26 mouse cellular contexts compared by ENCODE assay signal in the genomic region with DNA sequence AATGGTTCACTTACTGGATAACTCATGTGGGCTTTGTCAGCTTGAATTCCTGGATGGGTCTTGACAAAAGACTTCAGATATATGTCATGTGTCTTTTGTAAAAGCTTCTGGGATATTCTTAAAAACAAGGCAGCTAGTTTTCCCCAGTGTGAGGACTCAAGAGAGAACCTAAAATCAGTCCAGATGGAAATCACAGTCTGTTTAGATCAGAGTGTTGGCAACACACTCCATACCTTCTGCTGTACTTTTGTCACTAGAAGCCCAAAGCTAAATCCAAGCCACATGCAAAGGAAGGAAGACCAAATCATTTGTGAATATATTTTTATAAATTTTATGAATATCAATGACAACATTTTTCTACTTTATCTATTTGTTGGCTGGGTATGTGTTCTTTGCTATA.
DNase-seq lines count a peak whose midpoint lies in the region; ATAC-seq and TF ChIP-seq lines count a peak whose summit lies in the region.
"Had no signal": no experiment of that assay in that cellular context is flagged by ENCODE, and none has a peak within 500 bp of the region (broad histone marks: within the 10 kb centered on the region; RNA-seq: fewer than 3 reads in every experiment).

No protein-coding gene starts in this region.

- no peak for TF ChIP-seq POLR2A in brain, embryonic 14.5 days (IDR thresholded peaks at IDR 0.05; ENCODE audit: borderline replicate concordance, extremely low read depth, insufficient read depth, insufficient read length, poor library complexity, severe bottlenecking)

- TF ChIP-seq CTCF in brain, embryonic 14.5 days (IDR thresholded peaks at IDR 0.05; ENCODE audit: borderline replicate concordance, extremely low read depth, insufficient read depth, insufficient read length), result no peak

- H3K9me3 ChIP-seq in forebrain, embryonic 16.5 days (ENCODE audit: control insufficient read depth, low read length), result no peaks in the 10 kb centered on the region
- no peaks in the 10 kb centered on the region for H3K9me3 ChIP-seq in forebrain, embryonic 10.5 days
- H3K9me3 ChIP-seq: embryonic facial prominence, embryonic 10.5 days; embryonic facial prominence, embryonic 13.5 days; heart, embryonic 10.5 days; heart, embryonic 13.5 days; hindbrain, embryonic 12.5 days; hindbrain, embryonic 15.5 days had no signal

- no peak overlapping the region for H3K4me2 ChIP-seq in forebrain, embryonic 16.5 days (ENCODE audit: low read length)
- H3K4me2 ChIP-seq: embryonic facial prominence, embryonic 13.5 days; heart, embryonic 13.5 days; hindbrain, embryonic 12.5 days; hindbrain, embryonic 15.5 days had no signal

- H3K9ac ChIP-seq in forebrain, embryonic 16.5 days (replicated peaks; ENCODE audit: low read depth, low read length), result no peak overlapping the region
- H3K9ac ChIP-seq: embryonic facial prominence, embryonic 13.5 days; heart, embryonic 13.5 days; hindbrain, embryonic 12.5 days; hindbrain, embryonic 15.5 days had no signal

- H3K36me3 ChIP-seq in forebrain, embryonic 16.5 days (ENCODE audit: control insufficient read depth, insufficient read depth), result no peaks in the 10 kb centered on the region
- no peaks in the 10 kb centered on the region for H3K36me3 ChIP-seq in forebrain, embryonic 10.5 days (replicated peaks)
- H3K36me3 ChIP-seq: embryonic facial prominence, embryonic 10.5 days; embryonic facial prominence, embryonic 13.5 days; heart, embryonic 10.5 days; heart, embryonic 13.5 days; hindbrain, embryonic 12.5 days; hindbrain, embryonic 15.5 days had no signal

- H3K4me3 ChIP-seq in forebrain, embryonic 16.5 days (replicated peaks; ENCODE audit: low read length), result no peak overlapping the region
- no peak overlapping the region for H3K4me3 ChIP-seq in forebrain, embryonic 10.5 days
- H3K4me3 ChIP-seq: embryonic facial prominence, embryonic 10.5 days; embryonic facial prominence, embryonic 13.5 days; erythroblast, embryonic 14.5 days; heart, adult 2 months; heart, embryonic 10.5 days; heart, embryonic 13.5 days; hindbrain, embryonic 12.5 days; hindbrain, embryonic 15.5 days had no signal

- no peak overlapping the region for H3K27ac ChIP-seq in forebrain, embryonic 16.5 days (ENCODE audit: low read length)
- no peak overlapping the region for H3K27ac ChIP-seq in forebrain, embryonic 10.5 days
- H3K27ac ChIP-seq: embryonic facial prominence, embryonic 10.5 days; embryonic facial prominence, embryonic 13.5 days; heart, adult 2 months; heart, embryonic 10.5 days; heart, embryonic 13.5 days; hindbrain, embryonic 12.5 days; hindbrain, embryonic 15.5 days had no signal

- no peaks in the 10 kb centered on the region; the same call in 1 of the 2 replicates for H3K4me1 ChIP-seq in forebrain, embryonic 16.5 days (replicated peaks; ENCODE audit: control insufficient read depth, insufficient read depth, low read length)
- no peaks in the 10 kb centered on the region for H3K4me1 ChIP-seq in forebrain, embryonic 10.5 days
- H3K4me1 ChIP-seq: embryonic facial prominence, embryonic 10.5 days; embryonic facial prominence, embryonic 13.5 days; heart, embryonic 10.5 days; heart, embryonic 13.5 days; hindbrain, embryonic 12.5 days; hindbrain, embryonic 15.5 days had no signal

- ATAC-seq in forebrain, embryonic 16.5 days, result peak; percentile 80
- ATAC-seq: activated CD4-positive, CD25-positive, alpha-beta regulatory T cell, adult 4 months; CD4-positive, CD25-positive, alpha-beta regulatory T cell, adult 4 months; intestine, postnatal 0 days had no signal

- no peaks in the 10 kb centered on the region for H3K27me3 ChIP-seq in forebrain, embryonic 16.5 days (replicated peaks; ENCODE audit: control insufficient read depth, insufficient read depth, low read length)
- H3K27me3 ChIP-seq in forebrain, embryonic 10.5 days (ENCODE audit: poor library complexity, severe bottlenecking), result no peaks in the 10 kb centered on the region
- H3K27me3 ChIP-seq: embryonic facial prominence, embryonic 13.5 days; heart, embryonic 13.5 days; hindbrain, embryonic 12.5 days; hindbrain, embryonic 15.5 days had no signal

- intact Hi-C loops in heart, postnatal 10 days (cut with DNase I), result no loop called here

- DNase-seq in forebrain, embryonic 10.5 days (ENCODE audit: extremely low spot score, low spot score), result no peak
- peak; percentile 20 for DNase-seq in brain, adult 2 months (ENCODE audit: low read depth, low spot score)
- peak; percentile 61 for DNase-seq in brain, embryonic 14.5 days (ENCODE audit: low read depth)
- no peak for DNase-seq in urinary bladder, postnatal 25 days (ENCODE audit: low spot score)
- DNase-seq in heart, postnatal 10 days, result no peak
- DNase-seq: adrenal gland, adult 8-10 months; adrenal gland, postnatal 25 days; cerebellum, adult 11-12 months; cerebellum, adult 8-10 months; cerebellum, postnatal 36 days; embryo, embryonic 11 days; gastrocnemius, postnatal 10 days; gastrocnemius, postnatal 36 days; heart, adult 2 months; kidney, adult 2 months had no signal

Comparison
In these comparisons a context has a peak if more than half of its experiments do, and no peak if none do; other contexts are left out.
1. DNase-seq: peak in brain, adult 2 months (single experiment) and brain, embryonic 14.5 days (single experiment); none in forebrain, embryonic 10.5 days (single experiment), urinary bladder, postnatal 25 days (single experiment) and heart, postnatal 10 days (0 of 2).